Mouse (Mus musculus) liver, embryonic 12.5 days (tissue): ENCODE measurements at regions not wholly inside any gene's neighbourhood (a gene's known extent, or its start where the extent isn't known, plus 50 kb on each side); places are given as distances from the start of the nearest gene placed in this dataset.

Experiments
- ATAC-seq: fragments of 200-750 bp; cut with Nextera tagmentation; 2 replicates; pipeline ENCODE4 v1.8.0; 2017; ENCODE audit warnings: moderate number of reproducible peaks, mild to moderate bottlenecking, moderate library complexity
- H3K27ac ChIP-seq: fragments of 300-500 bp; sonication (generic); 2 replicates; pipeline ENCODE4 v1.5.1; 2016; ENCODE audit warnings: mild to moderate bottlenecking
- H3K27me3 ChIP-seq: fragments of 300-500 bp; sonication (generic); replicated peaks from 2 replicates; pipeline ENCODE4 v1.6.1; 2016; ENCODE audit warnings: mild to moderate bottlenecking, moderate library complexity
- H3K36me3 ChIP-seq: fragments of 300-500 bp; sonication (generic); 2 replicates; pipeline ENCODE4 v1.6.1; 2016; ENCODE audit warnings: mild to moderate bottlenecking, moderate library complexity
- H3K4me1 ChIP-seq: fragments of 300-500 bp; sonication (generic); 2 replicates; pipeline ENCODE4 v1.6.1; 2016
- H3K4me2 ChIP-seq: fragments of 300-500 bp; sonication (generic); 2 replicates; pipeline ENCODE4 v1.6.1; 2016; ENCODE audit warnings: mild to moderate bottlenecking, moderate library complexity
- H3K4me3 ChIP-seq: fragments of 300-500 bp; sonication (generic); 2 replicates; pipeline ENCODE4 v1.5.1; 2016; ENCODE audit warnings: mild to moderate bottlenecking, moderate library complexity
- H3K9ac ChIP-seq: fragments of 300-500 bp; sonication (generic); 2 replicates; pipeline ENCODE4 v1.6.1; 2016; ENCODE audit warnings: mild to moderate bottlenecking, moderate library complexity
- H3K9me3 ChIP-seq: fragments of 300-500 bp; sonication (generic); replicated peaks from 2 replicates; pipeline ENCODE4 v1.6.1; 2016; ENCODE audit warnings: mild to moderate bottlenecking, moderate library complexity
- WGBS: fragments of 180-500 bp; shearing (Covaris S2); methylation state at CpG from one replicate; pipeline ENCODE4 v1.1.7; 2016; ENCODE audit not compliant: insufficient replicate concordance; 5-methylcytosine and 5-hydroxymethylcytosine counted together

DNA sequence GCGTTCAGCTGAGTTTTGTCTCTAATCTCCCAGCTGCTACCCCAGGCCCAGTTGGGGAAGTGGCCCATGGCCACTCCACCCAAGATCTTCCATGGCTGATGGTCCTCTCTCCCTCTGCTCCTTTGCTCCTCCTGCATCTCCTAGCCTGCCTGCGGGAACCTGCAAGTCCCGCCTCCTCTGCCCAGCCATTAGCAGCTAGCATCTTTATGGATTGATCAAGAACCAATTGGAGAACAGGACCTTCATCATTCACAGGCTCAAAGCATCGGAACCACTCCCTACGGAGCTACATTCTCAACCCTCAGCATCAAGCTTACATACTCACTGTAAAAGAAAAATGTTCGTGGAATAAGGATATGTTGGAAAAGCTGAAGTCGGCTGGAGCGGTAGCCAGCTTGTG is 52.5 kb upstream of the Arid2 start:
- ATAC-seq, result no peak
- Histone ChIP-seq H3K9me3 (no peaks in the 10 kb centered on the region), H3K4me1 (peaks cover 16% of the 10 kb centered on the region), H3K9ac (no peak overlapping the region), H3K27ac (no peak overlapping the region), H3K36me3 (no peaks in the 10 kb centered on the region), H3K4me3 (no peak overlapping the region), H3K27me3 (peaks cover 5% of the 10 kb centered on the region; the same call in 1 of the 2 replicates), H3K4me2 (no peak overlapping the region)
- WGBS, result 57% methylated on average over 8 of the region's 8 CpGs
